Mouse (Mus musculus) liver, embryonic 16.5 days (tissue): Measurements from ENCODE around the gene Uqcc2. TPM values are rescaled to one million over a fixed set of nuclear protein-coding genes. Genes with fewer than 3 reads are reported as not detected.

Experiments used
- ATAC-seq: fragments of 200-750 bp; cut with Nextera tagmentation; 2 replicates; pipeline ENCODE4 v1.8.0; 2017; ENCODE audit warnings: low read depth, mild to moderate bottlenecking, moderate number of reproducible peaks, moderate library complexity
- H3K27ac ChIP-seq: fragments of 300-500 bp; sonication (generic); 2 replicates; pipeline ENCODE4 v1.5.1; 2014; ENCODE audit warnings: mild to moderate bottlenecking, low read length
- H3K27me3 ChIP-seq: fragments of 300-500 bp; sonication (generic); 2 replicates; pipeline ENCODE4 v1.6.1; 2014; ENCODE audit warnings: low read depth, low read length, mixed read lengths; ENCODE audit not compliant: control insufficient read depth, insufficient read depth
- H3K36me3 ChIP-seq: fragments of 300-500 bp; sonication (generic); 2 replicates; pipeline ENCODE4 v1.6.1; 2014; ENCODE audit warnings: mild to moderate bottlenecking; ENCODE audit not compliant: control insufficient read depth, insufficient read depth
- H3K4me1 ChIP-seq: fragments of 300-500 bp; sonication (generic); 2 replicates; pipeline ENCODE4 v1.6.1; 2014; ENCODE audit warnings: low read depth, low read length, mixed read lengths; ENCODE audit not compliant: control insufficient read depth
- H3K4me2 ChIP-seq: fragments of 300-500 bp; sonication (generic); 2 replicates; pipeline ENCODE4 v1.6.1; 2014; ENCODE audit warnings: low read depth, low read length, mixed read lengths
- H3K4me3 ChIP-seq: fragments of 300-500 bp; sonication (generic); 2 replicates; pipeline ENCODE4 v1.5.1; 2014; ENCODE audit warnings: low read depth, mild to moderate bottlenecking, low read length
- H3K9ac ChIP-seq: fragments of 300-500 bp; sonication (generic); 2 replicates; pipeline ENCODE4 v1.6.1; 2014; ENCODE audit warnings: low read depth, low read length
- H3K9me3 ChIP-seq: fragments of 300-500 bp; sonication (generic); replicated peaks from 2 replicates; pipeline ENCODE4 v1.6.1; 2016; ENCODE audit warnings: low read length; ENCODE audit not compliant: control insufficient read depth
- WGBS: fragments of 180-500 bp; shearing (Covaris S2); extraction: QIAGEN DNeasy Blood & Tissue Kit; methylation state at CpG from one replicate; pipeline ENCODE4 v1.1.7; 2014; ENCODE audit not compliant: insufficient replicate concordance; 5-methylcytosine and 5-hydroxymethylcytosine counted together
- polyA plus RNA-seq: library from polyadenylated mRNA; unstranded; fragments of >200 nt; fragmentation: Nextera tagmentation; extraction: Ambion mirVana; gene quantifications from 2 replicates; pipeline ENCODE4 v1.2.1, GENCODE M21; 2015

Gene Uqcc2
- polyA plus RNA-seq, 1 experiment from 2014 or later, result 130 TPM

GRCm38 (mm10) chr17:27175196-27175874 is 41.6 kb upstream of the Uqcc2 start:
- Histone ChIP-seq H3K36me3 (no peaks in the 10 kb centered on the region), H3K4me2 (no peak overlapping the region), H3K4me3 (no peak overlapping the region), H3K9ac (no peak overlapping the region), H3K27ac (no peak overlapping the region), H3K9me3 (no peaks in the 10 kb centered on the region), H3K27me3 (no peaks in the 10 kb centered on the region), H3K4me1 (no peaks in the 10 kb centered on the region)
- WGBS, result 44% methylated on average over 14 of the region's 14 CpGs
- ATAC-seq, result no peak

GRCm38 (mm10) chr17:27173715-27174114 is 40.0 kb upstream of the Uqcc2 start:
- Histone ChIP-seq H3K36me3 (no peaks in the 10 kb centered on the region), H3K4me3 (no peak overlapping the region), H3K9ac (no peak overlapping the region), H3K4me2 (no peak overlapping the region), H3K4me1 (no peaks in the 10 kb centered on the region), H3K9me3 (no peaks in the 10 kb centered on the region), H3K27ac (no peak overlapping the region), H3K27me3 (no peaks in the 10 kb centered on the region)
- ATAC-seq, result no peak
- 27% methylated on average over 3 of the region's 3 CpGs for WGBS

- Histone ChIP-seq H3K27ac (no peak overlapping the region), H3K9me3 (no peaks in the 10 kb centered on the region), H3K4me2 (no peak overlapping the region), H3K27me3 (no peaks in the 10 kb centered on the region), H3K36me3 (no peaks in the 10 kb centered on the region), H3K9ac (no peak overlapping the region), H3K4me3 (no peak overlapping the region), H3K4me1 (no peaks in the 10 kb centered on the region)
- 70% methylated on average over 9 of the region's 9 CpGs for WGBS
- ATAC-seq, result no peak
These were observed 38.7 kb upstream of the Uqcc2 start for GRCm38 (mm10) chr17:27172459-27172858.

GRCm38 (mm10) chr17:27171121-27171520 is 37.4 kb upstream of the Uqcc2 start:
- no peak for ATAC-seq
- Histone ChIP-seq H3K9ac (no peak overlapping the region), H3K36me3 (no peaks in the 10 kb centered on the region), H3K27ac (no peak overlapping the region), H3K27me3 (no peaks in the 10 kb centered on the region), H3K4me3 (no peak overlapping the region), H3K4me1 (peaks cover 9% of the 10 kb centered on the region), H3K4me2 (no peak overlapping the region), H3K9me3 (no peaks in the 10 kb centered on the region)
- WGBS, result 53% methylated on average over 5 of the region's 5 CpGs

- WGBS, result 63% methylated on average over 11 of the region's 11 CpGs
- no peak overlapping the region for H3K27ac ChIP-seq
These were observed 36.4 kb upstream of the Uqcc2 start for GRCm38 (mm10) chr17:27169952-27170695.

GRCm38 (mm10) chr17:27168569-27168968 is 34.9 kb upstream of the Uqcc2 start:
- H3K4me3 ChIP-seq, result no peak overlapping the region
- H3K27me3 ChIP-seq, result no peaks in the 10 kb centered on the region
- peaks cover 18% of the 10 kb centered on the region for H3K4me1 ChIP-seq
- ATAC-seq, result no peak
- no peaks in the 10 kb centered on the region for H3K9me3 ChIP-seq
- no peak overlapping the region for H3K9ac ChIP-seq
- no peak overlapping the region for H3K27ac ChIP-seq
- H3K4me2 ChIP-seq, result no peak overlapping the region
- 66% methylated on average over 4 of the region's 4 CpGs for WGBS
- H3K36me3 ChIP-seq, result no peaks in the 10 kb centered on the region

More at GRCm38 (mm10) chr17:27169952-27170695, 36.4 kb upstream of the Uqcc2 start:
- H3K9ac ChIP-seq, result no peak overlapping the region
- no peaks in the 10 kb centered on the region for H3K36me3 ChIP-seq
- H3K4me3 ChIP-seq, result no peak overlapping the region
- no peak overlapping the region for H3K4me2 ChIP-seq
- no peaks in the 10 kb centered on the region for H3K27me3 ChIP-seq
- peaks cover 16% of the 10 kb centered on the region for H3K4me1 ChIP-seq
- H3K9me3 ChIP-seq, result no peaks in the 10 kb centered on the region
- ATAC-seq, result 0 out of 2 replicates have a peak, but pooled peaks have one; percentile 7

- no peak within 1 kb of the TSS for H3K9ac ChIP-seq
- no peaks in the 10 kb centered on the region for H3K27me3 ChIP-seq
- H3K27ac ChIP-seq, result no peak within 1 kb of the TSS
- H3K9me3 ChIP-seq, result no peaks in the 10 kb centered on the region
- H3K4me3 ChIP-seq, result no peak within 1 kb of the TSS
- no peak within 1 kb of the TSS for H3K4me2 ChIP-seq
- peaks cover 18% of the 10 kb centered on the region for H3K4me1 ChIP-seq
- WGBS, result 41% methylated on average over 4 of the region's 4 CpGs
- H3K36me3 ChIP-seq, result no peaks in the 10 kb centered on the region
- no peak for ATAC-seq
These were observed 33.8 kb upstream of the Uqcc2 start, which contains the start of gene Ip6k3 for GRCm38 (mm10) chr17:27167545-27167944. Gene Ip6k3 (minus strand): TSS chr17:27167795.

GRCm38 (mm10) chr17:27166901-27167300 is 33.2 kb upstream of the Uqcc2 start:
- no peaks in the 10 kb centered on the region for H3K27me3 ChIP-seq
- no peak overlapping the region for H3K4me3 ChIP-seq
- H3K27ac ChIP-seq, result no peak overlapping the region
- H3K9me3 ChIP-seq, result no peaks in the 10 kb centered on the region
- 56% methylated on average over 6 of the region's 6 CpGs for WGBS
- no peaks in the 10 kb centered on the region for H3K36me3 ChIP-seq
- no peak for ATAC-seq
- H3K4me2 ChIP-seq, result no peak overlapping the region
- no peak overlapping the region for H3K9ac ChIP-seq
- peaks cover 18% of the 10 kb centered on the region for H3K4me1 ChIP-seq
